Mouse (Mus musculus): ENCODE measurements around the gene Eif2d.

GRCm38 (mm10) chr1:131188655-131189054, 35.7 kb downstream of the Eif2d start:
- TF ChIP-seq CTCF (IDR thresholded peaks at IDR 0.05; ENCODE audit: borderline replicate concordance, insufficient read depth, low read depth, low read length) (no peak), POLR2A (IDR thresholded peaks at IDR 0.05; ENCODE audit: borderline replicate concordance, insufficient read depth, low read length) (no peak)
